Mouse (Mus musculus) liver, embryonic 16.5 days (tissue): ENCODE measurements around the gene Klhl9. TPM values are rescaled to one million over a fixed set of nuclear protein-coding genes. Genes with fewer than 3 reads are reported as not detected.

Source experiments
- ATAC-seq: fragments of 200-750 bp; cut with Nextera tagmentation; 2 replicates; pipeline ENCODE4 v1.8.0; 2017; ENCODE audit warnings: low read depth, mild to moderate bottlenecking, moderate number of reproducible peaks, moderate library complexity
- H3K27ac ChIP-seq: fragments of 300-500 bp; sonication (generic); 2 replicates; pipeline ENCODE4 v1.5.1; 2014; ENCODE audit warnings: mild to moderate bottlenecking, low read length
- H3K27me3 ChIP-seq: fragments of 300-500 bp; sonication (generic); 2 replicates; pipeline ENCODE4 v1.6.1; 2014; ENCODE audit warnings: low read depth, low read length, mixed read lengths; ENCODE audit not compliant: control insufficient read depth, insufficient read depth
- H3K36me3 ChIP-seq: fragments of 300-500 bp; sonication (generic); 2 replicates; pipeline ENCODE4 v1.6.1; 2014; ENCODE audit warnings: mild to moderate bottlenecking; ENCODE audit not compliant: control insufficient read depth, insufficient read depth
- H3K4me1 ChIP-seq: fragments of 300-500 bp; sonication (generic); 2 replicates; pipeline ENCODE4 v1.6.1; 2014; ENCODE audit warnings: low read depth, low read length, mixed read lengths; ENCODE audit not compliant: control insufficient read depth
- H3K4me2 ChIP-seq: fragments of 300-500 bp; sonication (generic); 2 replicates; pipeline ENCODE4 v1.6.1; 2014; ENCODE audit warnings: low read depth, low read length, mixed read lengths
- H3K4me3 ChIP-seq: fragments of 300-500 bp; sonication (generic); 2 replicates; pipeline ENCODE4 v1.5.1; 2014; ENCODE audit warnings: low read depth, mild to moderate bottlenecking, low read length
- H3K9ac ChIP-seq: fragments of 300-500 bp; sonication (generic); 2 replicates; pipeline ENCODE4 v1.6.1; 2014; ENCODE audit warnings: low read depth, low read length
- H3K9me3 ChIP-seq: fragments of 300-500 bp; sonication (generic); replicated peaks from 2 replicates; pipeline ENCODE4 v1.6.1; 2016; ENCODE audit warnings: low read length; ENCODE audit not compliant: control insufficient read depth
- WGBS: fragments of 180-500 bp; shearing (Covaris S2); extraction: QIAGEN DNeasy Blood & Tissue Kit; methylation state at CpG from one replicate; pipeline ENCODE4 v1.1.7; 2014; ENCODE audit not compliant: insufficient replicate concordance; 5-methylcytosine and 5-hydroxymethylcytosine counted together
- polyA plus RNA-seq: library from polyadenylated mRNA; unstranded; fragments of >200 nt; fragmentation: Nextera tagmentation; extraction: Ambion mirVana; gene quantifications from 2 replicates; pipeline ENCODE4 v1.2.1, GENCODE M21; 2015

Gene Klhl9
- polyA plus RNA-seq, 1 experiment from 2014 or later = 22.4 TPM

DNA sequence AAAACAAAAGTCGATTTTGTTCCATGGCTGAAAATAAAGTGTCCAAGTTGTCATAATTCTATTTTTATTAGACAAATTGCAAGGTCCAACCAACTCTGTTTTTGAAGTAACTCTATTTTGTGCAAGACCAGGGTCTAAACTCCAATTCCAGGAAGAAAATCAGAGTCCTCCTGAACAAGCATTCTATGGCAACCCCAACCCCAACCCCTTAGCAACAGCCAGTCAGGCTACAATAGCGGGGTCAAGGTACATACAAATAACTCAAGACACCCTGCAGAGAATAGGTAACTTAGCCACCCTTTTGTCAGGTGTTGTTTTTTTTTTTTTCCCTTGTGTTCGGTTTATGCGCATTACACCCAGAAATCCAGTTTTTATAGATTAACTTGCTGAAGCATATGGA is 24.5 kb downstream of the Klhl9 start:
- Histone ChIP-seq H3K9ac (no peak overlapping the region), H3K36me3 (no peaks in the 10 kb centered on the region), H3K4me1 (no peaks in the 10 kb centered on the region), H3K4me2 (no peak overlapping the region), H3K27ac (no peak overlapping the region), H3K4me3 (no peak overlapping the region), H3K9me3 (no peaks in the 10 kb centered on the region), H3K27me3 (no peaks in the 10 kb centered on the region)
- ATAC-seq = no peak
- WGBS = 61% methylated on average over 4 of the region's 4 CpGs

DNA sequence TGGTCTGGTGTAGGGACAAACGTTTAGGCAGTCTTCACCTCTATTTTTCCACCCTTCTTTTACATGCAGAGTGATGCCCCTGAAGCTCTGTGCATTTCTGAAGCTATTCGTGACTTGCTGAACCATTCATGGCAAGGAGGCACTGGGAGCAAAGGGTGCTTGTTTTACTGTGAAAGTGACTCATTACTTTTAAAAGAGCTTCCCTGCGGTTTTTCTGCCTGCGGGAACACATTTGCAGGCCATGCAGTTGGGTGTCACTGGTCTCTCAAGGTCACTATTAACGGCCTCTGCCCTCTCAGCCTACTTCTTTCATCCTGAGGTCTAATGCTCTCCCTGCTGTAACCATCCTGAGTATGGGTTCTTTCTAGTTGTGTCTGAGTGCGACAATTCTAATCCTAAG is 25.2 kb downstream of the Klhl9 start:
- Histone ChIP-seq H3K9me3 (no peaks in the 10 kb centered on the region), H3K27me3 (no peaks in the 10 kb centered on the region), H3K4me2 (no peak overlapping the region), H3K4me1 (no peaks in the 10 kb centered on the region), H3K27ac (no peak overlapping the region), H3K36me3 (no peaks in the 10 kb centered on the region), H3K4me3 (no peak overlapping the region), H3K9ac (no peak overlapping the region)
- no peak for ATAC-seq
- WGBS = 51% methylated on average over 6 of the region's 6 CpGs

DNA sequence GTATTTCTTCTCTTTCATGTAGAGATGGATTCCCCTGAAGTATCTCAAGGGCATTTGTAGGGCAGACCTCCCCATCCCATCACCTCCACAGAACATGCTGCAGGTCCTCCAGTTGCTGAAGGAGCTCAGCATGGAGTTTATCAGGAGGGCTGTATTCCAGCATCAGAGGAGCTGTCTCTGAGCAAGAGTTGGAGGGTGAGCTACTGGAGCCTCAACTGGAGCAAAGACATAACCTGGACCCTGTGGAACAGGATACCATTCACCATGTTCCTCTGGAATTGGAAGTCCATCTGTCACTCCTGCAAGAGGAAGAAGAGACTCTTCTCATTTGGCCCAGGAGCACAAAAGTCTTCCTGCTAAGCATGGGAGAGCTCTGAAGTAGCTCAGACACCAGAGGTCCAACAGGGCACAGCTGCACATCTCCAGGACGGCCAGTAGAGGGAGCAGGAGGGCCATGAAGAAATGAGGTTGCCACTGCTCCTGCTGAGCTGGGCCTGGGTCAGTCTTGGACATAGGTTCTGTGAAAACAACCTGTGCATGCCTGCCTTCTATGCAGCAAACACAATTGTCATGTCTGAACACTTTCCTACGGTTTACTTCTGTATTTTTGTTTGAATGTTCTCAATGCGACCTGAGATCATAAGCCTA is 25.9 kb downstream of the Klhl9 start:
- H3K9ac ChIP-seq = no peak overlapping the region
- 23% methylated on average over 3 of the region's 3 CpGs for WGBS
- H3K27me3 ChIP-seq = no peaks in the 10 kb centered on the region
- H3K27ac ChIP-seq = no peak overlapping the region
- H3K4me2 ChIP-seq = no peak overlapping the region
- peak; percentile 67 for ATAC-seq
- no peaks in the 10 kb centered on the region for H3K9me3 ChIP-seq
- no peaks in the 10 kb centered on the region for H3K36me3 ChIP-seq
- H3K4me3 ChIP-seq = no peak overlapping the region
- H3K4me1 ChIP-seq = no peaks in the 10 kb centered on the region

DNA sequence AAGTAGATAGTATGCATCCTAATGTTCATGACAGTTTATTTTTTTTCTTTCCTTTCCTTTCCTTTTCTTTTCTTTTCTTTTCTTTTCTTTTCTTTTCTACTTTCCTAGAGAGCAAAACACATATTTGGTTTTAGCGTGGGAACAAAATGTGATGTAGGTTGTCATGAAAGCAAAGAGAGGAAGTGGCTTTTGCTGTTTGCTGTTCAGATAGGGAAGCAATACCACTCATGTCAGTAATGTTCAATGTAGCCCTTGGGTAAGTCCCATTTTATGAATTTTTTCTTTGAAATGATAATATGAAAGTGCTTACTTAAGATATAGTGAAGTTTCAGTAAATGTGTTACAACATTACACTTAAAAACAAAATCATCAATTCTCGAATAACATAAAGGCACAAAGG is 28.9 kb downstream of the Klhl9 start:
- no peak overlapping the region for H3K4me2 ChIP-seq
- no peaks in the 10 kb centered on the region for H3K9me3 ChIP-seq
- WGBS = 27% methylated on average over 2 of the region's 2 CpGs
- ATAC-seq = no peak
- no peaks in the 10 kb centered on the region for H3K4me1 ChIP-seq
- no peaks in the 10 kb centered on the region for H3K27me3 ChIP-seq
- no peaks in the 10 kb centered on the region for H3K36me3 ChIP-seq
- H3K9ac ChIP-seq = no peak overlapping the region
- no peak overlapping the region for H3K27ac ChIP-seq
- H3K4me3 ChIP-seq = no peak overlapping the region

DNA sequence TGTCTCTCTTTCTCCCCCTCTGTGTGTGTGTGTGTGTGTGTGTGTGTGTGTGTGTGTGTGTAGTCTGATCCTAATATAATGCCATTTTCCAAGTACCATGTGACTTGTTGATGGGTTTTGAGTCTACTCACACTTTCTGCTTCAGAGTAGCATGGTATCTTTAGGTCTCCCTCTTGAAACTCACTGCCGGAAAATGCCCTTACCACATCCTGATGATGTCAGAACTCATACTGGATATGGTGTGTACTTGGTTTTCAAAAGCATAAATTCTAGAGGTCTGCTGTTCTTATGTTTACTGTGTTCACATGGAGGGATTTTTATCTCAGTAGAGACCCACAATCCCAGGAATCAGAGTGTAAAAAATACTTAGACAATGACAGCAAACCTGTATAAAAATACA is 29.7 kb downstream of the Klhl9 start:
- 23% methylated on average over 1 of the region's 1 CpGs for WGBS
- Histone ChIP-seq H3K36me3 (no peaks in the 10 kb centered on the region), H3K9ac (no peak overlapping the region), H3K4me1 (no peaks in the 10 kb centered on the region), H3K9me3 (no peaks in the 10 kb centered on the region), H3K4me2 (no peak overlapping the region), H3K27ac (no peak overlapping the region), H3K27me3 (no peaks in the 10 kb centered on the region), H3K4me3 (no peak overlapping the region)
- no peak for ATAC-seq

DNA sequence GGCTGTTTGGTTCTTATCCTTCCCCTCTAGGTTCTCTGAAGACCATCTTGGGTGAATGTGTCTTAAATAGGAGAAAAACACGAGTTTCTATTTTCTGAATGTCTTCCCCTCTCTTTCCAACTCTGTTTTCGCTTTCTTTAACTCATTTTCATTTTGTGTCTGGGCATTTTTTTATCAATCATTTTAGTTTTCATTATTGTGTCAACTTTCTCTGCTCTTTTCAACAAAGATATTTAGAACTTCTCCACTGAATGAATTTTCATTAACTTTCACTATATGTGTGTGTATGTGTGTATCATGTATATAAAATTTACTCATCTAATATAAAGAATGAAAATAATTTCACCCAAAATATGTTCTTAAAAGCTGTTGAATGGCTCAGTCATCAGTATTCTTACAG is 31.0 kb downstream of the Klhl9 start, which contains the start of gene Ifnab:
Gene Ifnab, minus strand, starts transcription at position 101 of the 400 bp plus-strand sequence.
- no peak within 1 kb of the TSS for H3K4me3 ChIP-seq
- 56% methylated on average over 2 of the region's 2 CpGs for WGBS
- H3K27ac ChIP-seq = no peak within 1 kb of the TSS
- H3K27me3 ChIP-seq = no peaks in the 10 kb centered on the region
- no peaks in the 10 kb centered on the region for H3K9me3 ChIP-seq
- no peak within 1 kb of the TSS for H3K9ac ChIP-seq
- H3K36me3 ChIP-seq = no peaks in the 10 kb centered on the region
- ATAC-seq = no peak
- no peaks in the 10 kb centered on the region for H3K4me1 ChIP-seq
- no peak within 1 kb of the TSS for H3K4me2 ChIP-seq

DNA sequence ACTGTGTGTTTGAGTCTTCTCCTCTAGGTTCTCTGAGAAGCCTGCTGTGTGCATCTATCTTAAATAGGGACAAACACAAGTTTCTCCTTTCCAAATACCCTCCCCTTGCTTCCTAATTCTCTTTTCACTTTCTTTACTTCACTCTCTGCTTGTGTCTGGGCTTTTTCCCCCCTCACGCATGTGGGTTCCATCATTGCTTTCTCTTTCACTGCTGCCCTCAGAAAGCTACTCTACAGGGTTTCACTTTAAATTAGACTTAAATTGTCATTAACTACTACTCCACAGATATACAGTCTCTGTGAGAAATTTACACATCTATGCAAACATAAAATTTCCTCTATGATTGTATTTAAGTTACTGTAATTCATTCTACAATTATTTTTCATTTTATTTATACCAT is 38.5 kb downstream of the Klhl9 start, which contains the start of gene Ifna2:
Gene Ifna2, minus strand, starts transcription at position 101 of the 400 bp plus-strand sequence.
- Histone ChIP-seq H3K4me3 (no peak within 1 kb of the TSS), H3K4me1 (no peaks in the 10 kb centered on the region)
- 77% methylated on average over 1 of the region's 1 CpGs for WGBS

DNA sequence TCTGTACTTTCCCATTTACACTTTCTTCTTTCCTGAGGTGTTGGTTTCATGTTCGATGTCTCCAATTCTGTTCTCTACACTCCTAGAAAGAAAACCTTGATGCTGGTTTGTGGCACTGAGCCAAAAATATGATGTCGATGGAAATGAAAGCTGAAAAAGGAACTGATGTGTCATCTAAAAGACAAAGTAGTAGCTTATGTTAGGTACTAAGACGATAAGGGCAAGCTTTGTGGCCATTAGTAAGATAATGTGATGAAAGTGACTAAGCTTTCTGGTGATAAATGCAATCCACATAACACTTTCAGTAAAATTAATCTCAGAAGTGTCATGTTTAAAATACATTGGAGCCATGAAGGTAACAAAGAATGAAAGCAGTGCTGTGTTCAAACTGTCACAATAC is 40.9 kb downstream of the Klhl9 start:
- ATAC-seq = no peak

More for the DNA sequence above, 38.5 kb downstream of the Klhl9 start, which contains the start of gene Ifna2:
- Histone ChIP-seq H3K9ac (no peak within 1 kb of the TSS), H3K9me3 (no peaks in the 10 kb centered on the region), H3K36me3 (no peaks in the 10 kb centered on the region), H3K27ac (no peak within 1 kb of the TSS), H3K4me2 (no peak within 1 kb of the TSS), H3K27me3 (no peaks in the 10 kb centered on the region)
- ATAC-seq = no peak

DNA sequence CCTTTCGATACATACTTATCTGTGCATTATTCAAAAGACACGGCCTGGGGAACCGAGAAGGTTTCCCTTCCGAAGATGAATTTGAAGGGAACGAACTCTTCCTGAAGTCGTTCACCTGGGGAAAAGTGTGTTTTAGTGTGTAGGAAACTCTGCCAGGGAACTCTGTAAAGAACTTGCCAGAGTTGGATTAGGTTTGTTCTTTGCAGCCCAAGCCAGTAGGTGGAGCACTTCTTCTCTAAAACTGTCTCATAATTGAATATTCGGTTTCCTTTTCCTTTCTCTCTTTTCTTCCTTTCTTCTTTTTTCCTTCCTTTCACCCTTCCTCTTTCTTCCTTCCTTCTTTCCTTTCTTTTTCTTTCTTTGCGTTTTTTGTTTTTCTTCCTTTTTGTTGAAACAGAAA is 41.9 kb downstream of the Klhl9 start:
- WGBS = 30% methylated on average over 8 of the region's 8 CpGs
- H3K4me2 ChIP-seq = no peak overlapping the region
- no peak overlapping the region for H3K9ac ChIP-seq
- no peak overlapping the region for H3K27ac ChIP-seq
- ATAC-seq = no peak
- H3K9me3 ChIP-seq = no peaks in the 10 kb centered on the region
- H3K4me3 ChIP-seq = no peak overlapping the region
- no peaks in the 10 kb centered on the region for H3K36me3 ChIP-seq
- H3K4me1 ChIP-seq = no peaks in the 10 kb centered on the region
- no peaks in the 10 kb centered on the region for H3K27me3 ChIP-seq

More for the DNA sequence above, 40.9 kb downstream of the Klhl9 start:
- H3K9me3 ChIP-seq = no peaks in the 10 kb centered on the region
- no peaks in the 10 kb centered on the region for H3K27me3 ChIP-seq
- H3K4me2 ChIP-seq = no peak overlapping the region
- H3K27ac ChIP-seq = no peak overlapping the region
- no peak overlapping the region for H3K9ac ChIP-seq
- WGBS = 31% methylated on average over 3 of the region's 3 CpGs
- H3K36me3 ChIP-seq = no peaks in the 10 kb centered on the region
- H3K4me3 ChIP-seq = no peak overlapping the region
- H3K4me1 ChIP-seq = no peaks in the 10 kb centered on the region
